Mouse (Mus musculus) heart, adult 2 months (tissue): Measurements from ENCODE around the gene AU041133. TPM values are rescaled to one million over a fixed set of nuclear protein-coding genes. Genes with fewer than 3 reads are reported as not detected.

ENCODE experiments used
- DNase-seq, 2 experiments: peaks; one replicate each; pipeline ENCODE4 v3.0.0; 2021
- H3K27ac ChIP-seq: fragments of 200-600 bp; 2 replicates; pipeline ENCODE4 v1.8.1; 2022
- H3K27me3 ChIP-seq: fragments of 200-500 bp; 2 replicates; pipeline ENCODE4 v1.6.1; 2012; ENCODE audit warnings: mild to moderate bottlenecking, low read length, inconsistent platforms, mixed read lengths; ENCODE audit not compliant: control insufficient read depth, insufficient read depth
- H3K36me3 ChIP-seq: fragments of 200-500 bp; 2 replicates; pipeline ENCODE4 v1.6.1; 2012; ENCODE audit warnings: low read length, inconsistent platforms; ENCODE audit not compliant: control insufficient read depth, insufficient read depth
- H3K4me1 ChIP-seq: fragments of 200-500 bp; 2 replicates; pipeline ENCODE4 v1.6.1; 2011; ENCODE audit warnings: low read length; ENCODE audit not compliant: control insufficient read depth, insufficient read depth
- H3K4me3 ChIP-seq: fragments of 200-600 bp; 2 replicates; pipeline ENCODE4 v1.8.1; 2022
- H3K79me2 ChIP-seq: fragments of 200-500 bp; replicated peaks from 2 replicates; pipeline ENCODE4 v1.6.1; 2012; ENCODE audit warnings: mild to moderate bottlenecking, inconsistent platforms, low read length, moderate library complexity, mixed read lengths; ENCODE audit not compliant: control insufficient read depth, insufficient read depth
- H3K9ac ChIP-seq: fragments of 200-500 bp; 2 replicates; pipeline ENCODE4 v1.6.1; 2012; ENCODE audit warnings: low read depth, mild to moderate bottlenecking, control low read depth, inconsistent platforms, low read length, mixed read lengths
- CTCF ChIP-seq: fragments of 200-600 bp; IDR thresholded peaks from 2 replicates; pipeline ENCODE4 v1.8.1; 2022; ENCODE audit warnings: antibody characterized with exemption, mild to moderate bottlenecking, moderate library complexity
- EP300 ChIP-seq: fragments of 200-500 bp; IDR thresholded peaks from 2 replicates; pipeline ENCODE4 v1.6.1; 2011; ENCODE audit warnings: low read depth, low read length, control low read depth; ENCODE audit not compliant: insufficient read depth
- POLR2A ChIP-seq: fragments of 200-500 bp; IDR thresholded peaks from 2 replicates; pipeline ENCODE4 v1.6.1; 2011; ENCODE audit warnings: mild to moderate bottlenecking, low read depth, low read length, control low read depth; ENCODE audit not compliant: insufficient read depth
- WGBS: fragments of 180-500 bp; shearing (Covaris S2); methylation state at CpG from one replicate; pipeline ENCODE4 v1.1.7; 2018; 5-methylcytosine and 5-hydroxymethylcytosine counted together
- intact Hi-C: fragments of 180-260 bp; cut with DNase I; formaldehyde crosslinking; loops from one replicate; pipeline ENCODE4 v1.15.1; 2025
- polyA plus RNA-seq: library from polyadenylated mRNA; depleted of rRNA; stranded (reverse); fragments of >200 nt; gene quantifications from 2 replicates; pipeline ENCODE4 v1.2.3, GENCODE M21; 2012; rRNA removed
- total RNA-seq, 2 experiments: library from RNA; stranded (reverse); gene quantifications; 2 replicates each; pipeline ENCODE4 v1.2.3; 2021

AU041133 gene
- total and polyA plus RNA-seq, 3 experiments = 0.37 to 2.3 (median 2.1) TPM

DNA sequence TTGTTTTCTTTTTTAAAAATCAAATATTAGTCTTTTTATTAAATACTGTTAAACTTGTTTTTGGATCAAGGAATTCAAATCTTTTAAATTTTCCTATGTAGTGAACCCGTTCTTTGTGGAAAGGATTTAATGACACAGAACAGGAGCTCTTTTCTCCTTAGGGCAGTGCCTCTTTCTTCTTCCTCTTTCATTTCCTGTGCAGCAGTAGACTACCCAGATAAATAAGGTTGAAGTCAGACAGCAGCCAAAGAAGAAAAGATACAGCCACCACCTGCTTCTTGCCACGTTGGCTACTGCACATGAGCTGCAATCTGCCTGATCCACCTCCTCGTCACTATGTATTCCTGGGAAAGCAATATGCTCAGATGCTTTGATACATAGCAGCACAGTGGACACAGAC is 40.0 kb downstream of the AU041133 start:
- Histone ChIP-seq H3K9ac (no peak overlapping the region), H3K4me1 (no peaks in the 10 kb centered on the region), H3K27ac (no peak overlapping the region), H3K4me3 (no peak overlapping the region), H3K36me3 (no peaks in the 10 kb centered on the region), H3K79me2 (no peaks in the 10 kb centered on the region), H3K27me3 (no peaks in the 10 kb centered on the region)
- WGBS = 60% methylated on average over 3 of the region's 3 CpGs
- no peak for TF ChIP-seq EP300
- TF ChIP-seq CTCF = no peak
- no peak for TF ChIP-seq POLR2A
- intact Hi-C loops = no loop called here
- DNase-seq = no peak

DNA sequence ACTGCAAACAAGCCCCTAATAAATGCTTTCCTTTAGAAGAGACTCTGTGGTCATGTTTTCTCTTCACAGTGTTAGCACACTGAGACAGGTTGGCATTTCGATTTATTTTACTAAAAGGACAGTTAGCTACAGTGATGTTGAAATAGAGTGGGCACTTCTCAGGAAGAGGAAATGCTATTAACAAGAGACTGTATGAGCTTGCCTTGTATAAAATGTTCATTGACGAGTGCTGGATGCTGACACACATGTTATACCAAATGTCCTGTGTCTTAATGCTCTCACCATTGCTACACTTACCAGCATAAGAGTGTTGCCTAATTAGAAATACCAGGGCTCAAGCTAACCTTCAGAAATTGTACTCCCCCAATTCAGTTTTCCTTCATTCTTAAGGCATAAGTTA is 42.0 kb downstream of the AU041133 start:
- WGBS = 60% methylated on average over 2 of the region's 2 CpGs
- no peak for DNase-seq
- Histone ChIP-seq H3K79me2 (no peaks in the 10 kb centered on the region), H3K36me3 (no peaks in the 10 kb centered on the region), H3K27me3 (no peaks in the 10 kb centered on the region), H3K27ac (no peak overlapping the region), H3K9ac (no peak overlapping the region), H3K4me1 (no peaks in the 10 kb centered on the region), H3K4me3 (no peak overlapping the region)
- no peak for TF ChIP-seq CTCF
- no peak for TF ChIP-seq EP300
- TF ChIP-seq POLR2A = no peak
- intact Hi-C loops = loop anchor here (5.0 kb wide), 2 partner anchors 562 to 667 kb away; partner anchors contain the start of genes BC025920 and S1pr4

DNA sequence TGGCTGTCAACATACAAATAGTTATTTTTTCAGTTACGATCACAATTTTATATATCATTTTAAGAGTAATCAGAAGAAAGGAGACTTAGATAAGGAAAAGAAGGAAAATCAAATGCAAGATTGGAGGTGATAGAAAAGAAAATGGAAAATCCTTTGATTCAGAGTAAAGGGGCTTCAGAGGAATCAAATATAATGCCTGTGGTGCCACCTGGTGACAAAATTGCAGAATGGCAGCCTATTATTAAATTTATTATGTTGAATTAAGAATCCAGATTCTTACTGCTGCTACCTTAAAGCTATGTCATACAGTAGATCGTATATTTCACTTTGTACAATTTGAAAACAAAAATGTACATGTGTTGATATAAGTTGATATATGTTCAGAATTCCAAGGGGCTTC is 43.0 kb downstream of the AU041133 start:
- DNase-seq = no peak
- H3K9ac ChIP-seq = no peak overlapping the region
- TF ChIP-seq EP300 (no peak), POLR2A (no peak), CTCF (peak; percentile 93)
- intact Hi-C loops = loop anchor here (5.0 kb wide), 2 partner anchors 564 to 669 kb away; partner anchors contain the start of genes BC025920 and S1pr4
- no peak overlapping the region for H3K27ac ChIP-seq
- no peak overlapping the region for H3K4me3 ChIP-seq
- no peaks in the 10 kb centered on the region for H3K4me1 ChIP-seq
- no peaks in the 10 kb centered on the region for H3K36me3 ChIP-seq
- H3K27me3 ChIP-seq = no peaks in the 10 kb centered on the region
- WGBS = 40% methylated on average over 2 of the region's 2 CpGs
- no peaks in the 10 kb centered on the region for H3K79me2 ChIP-seq

DNA sequence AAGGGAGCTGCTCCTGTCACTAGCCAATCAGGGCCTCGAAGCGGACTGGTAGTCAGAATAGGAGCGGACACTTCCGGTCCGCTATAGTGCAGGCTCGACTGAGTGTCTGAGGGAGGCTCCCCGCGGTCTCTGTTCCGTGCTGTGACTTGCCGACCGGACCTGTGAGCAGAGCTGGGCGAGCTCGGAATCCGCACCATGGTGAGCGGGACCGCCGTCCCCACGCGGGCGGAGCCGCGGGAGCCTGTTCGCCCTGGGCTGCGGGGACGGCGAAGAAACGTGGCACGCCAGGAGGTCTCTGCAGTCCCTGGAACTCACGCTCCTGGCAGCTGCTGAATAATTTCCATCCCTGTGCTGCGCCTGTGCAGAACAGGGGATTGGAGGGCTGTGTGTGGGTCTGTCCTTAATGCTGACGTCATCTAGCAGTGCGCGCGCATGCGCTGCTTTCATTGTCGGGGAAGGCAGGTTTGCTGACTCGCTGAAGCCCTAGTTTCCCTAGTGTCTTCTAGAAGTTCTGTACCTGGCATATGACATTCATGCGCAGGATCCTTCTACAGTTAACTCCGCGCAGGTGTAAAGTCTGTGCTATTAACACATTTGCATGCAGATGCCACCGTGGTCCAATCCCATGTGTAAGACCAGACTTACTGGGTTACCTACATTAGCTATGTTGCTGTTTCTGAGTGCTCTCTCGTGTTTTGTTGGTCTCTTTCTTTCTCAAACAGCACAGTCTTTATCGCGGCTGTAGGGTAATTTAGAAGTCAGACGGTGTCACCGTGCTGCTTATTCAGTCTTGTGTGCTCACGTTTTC is 50.6 kb downstream of the AU041133 start:
- Histone ChIP-seq H3K79me2 (no peaks in the 10 kb centered on the region), H3K27ac (peak overlapping the region; percentile 77), H3K4me3 (peak overlapping the region; percentile 72), H3K36me3 (no peaks in the 10 kb centered on the region), H3K27me3 (no peaks in the 10 kb centered on the region), H3K4me1 (peaks cover 2% of the 10 kb centered on the region), H3K9ac (peak overlapping the region; percentile 73)
- DNase-seq = peak; percentile 77 to 85
- TF ChIP-seq POLR2A (no peak; the same call in 1 of the 2 replicates), CTCF (no peak), EP300 (no peak)
- WGBS = 5% methylated on average over 47 of the region's 47 CpGs
- intact Hi-C loops = loop anchor here (2.0 to 5.0 kb wide), 2 partner anchors 130 to 551 kb away; partner anchors contain the start of genes Ankrd24, Sirt6 and Zfp873

Other genes starting within 250 kb of the AU041133 start
- gene Zfp781, start 197.5 kb upstream of the AU041133 start, total RNA-seq = under 1 TPM; 0.50 to 0.99 TPM
- 0.12 and 0.35 TPM in 2 replicates for gene Zfp781, start 197.5 kb upstream of the AU041133 start, polyA plus RNA-seq
- 1 to 10 TPM; 4.2 to 4.4 TPM for gene Zfp873, start 79.9 kb upstream of the AU041133 start, total RNA-seq
- gene Zfp873, start 79.9 kb upstream of the AU041133 start, polyA plus RNA-seq = 0.80 and 2.5 TPM in 2 replicates
- 1 to 10 TPM; 2.3 to 2.9 TPM for gene BC024063, start 44.7 kb upstream of the AU041133 start, total RNA-seq
- gene BC024063, start 44.7 kb upstream of the AU041133 start, polyA plus RNA-seq = 0.16 and 0.59 TPM in 2 replicates
- gene Zfp938, start 113.3 kb downstream of the AU041133 start, total RNA-seq = 1 to 10 TPM; 4.8 to 5.4 TPM
- 1.6 and 3.0 TPM in 2 replicates for gene Zfp938, start 113.3 kb downstream of the AU041133 start, polyA plus RNA-seq
- not detected for gene 4932415D10Rik, start 188.6 kb downstream of the AU041133 start, total RNA-seq
- not detected in 2 replicates for gene 4932415D10Rik, start 188.6 kb downstream of the AU041133 start, polyA plus RNA-seq
- gene Gm4924, start 226.2 kb downstream of the AU041133 start, total RNA-seq = 1 to 10 TPM; 2.1 to 2.4 TPM
- 0.16 and 1.1 TPM in 2 replicates for gene Gm4924, start 226.2 kb downstream of the AU041133 start, polyA plus RNA-seq